Mouse (Mus musculus): ENCODE data around the gene Ormdl2.
A peak's percentile ranks its signal among the peaks of the same experiment; 100 is the strongest.

The Ormdl2 gene

DNA sequence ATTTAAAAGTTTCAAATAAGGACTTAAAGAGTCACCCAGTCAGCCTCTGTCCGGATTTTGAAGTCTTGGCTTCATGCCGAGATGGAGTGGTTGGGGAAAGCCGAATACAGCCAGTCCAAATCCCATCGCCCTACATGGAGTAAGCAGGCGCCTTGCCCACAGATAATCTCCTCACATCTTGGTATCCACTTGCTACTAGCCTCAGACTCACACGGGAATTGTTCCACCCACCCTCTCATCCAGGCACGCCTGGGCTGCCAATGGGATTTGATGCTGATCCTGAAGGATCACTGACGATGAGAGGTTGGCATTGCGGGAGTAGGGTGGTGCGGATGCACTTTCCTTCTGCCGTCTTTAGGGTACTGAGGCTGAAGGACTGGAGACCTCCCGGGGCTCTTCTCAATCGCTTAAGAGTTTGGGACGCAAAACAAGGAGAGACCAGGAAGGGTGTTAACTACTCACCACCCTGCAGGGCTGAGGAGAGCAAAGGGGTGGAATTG, 17.6 kb downstream of the Ormdl2 start, which contains the start of gene Dnajc14:
Gene Dnajc14, plus strand, starts transcription at position 292 of the 500 bp plus-strand sequence.
- DNase-seq (ENCODE audit: low read depth, low spot score) = peak; percentile 87

GRCm38 (mm10) chr10:128803361-128803760, 18.1 kb downstream of the Ormdl2 start:
- no peak for DNase-seq (ENCODE audit: low read depth, low spot score)

DNA sequence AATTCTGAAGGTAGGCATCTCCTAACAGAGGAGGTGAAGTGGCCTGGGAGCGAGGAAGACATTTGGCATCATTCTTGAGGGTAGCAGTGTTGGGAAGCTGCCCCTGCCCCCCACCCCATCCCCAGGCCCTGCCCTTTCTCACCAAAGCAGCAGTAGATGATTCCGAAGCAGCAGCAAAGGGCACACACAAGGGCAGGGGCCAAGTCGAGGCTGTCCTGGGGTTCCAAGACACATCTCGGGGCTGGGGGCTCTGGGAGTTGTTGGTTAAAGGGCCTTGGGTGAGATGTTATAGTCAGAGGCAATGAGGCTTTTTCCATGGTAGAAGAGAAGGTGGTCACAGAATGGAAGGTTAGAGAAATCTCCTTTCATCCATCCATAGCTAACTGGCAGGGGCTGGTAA, 18.5 kb downstream of the Ormdl2 start:
- no peak for DNase-seq (ENCODE audit: low read depth, low spot score)

GRCm38 (mm10) chr10:128801981-128802495, 19.4 kb downstream of the Ormdl2 start:
- no peak for DNase-seq (ENCODE audit: low read depth, low spot score)

GRCm38 (mm10) chr10:128798676-128799075, 22.8 kb downstream of the Ormdl2 start:
- DNase-seq (ENCODE audit: low read depth, low spot score) = no peak

- DNase-seq (ENCODE audit: low read depth, low spot score) = peak; percentile 82
Measured at GRCm38 (mm10) chr10:128795581-128795980, 25.9 kb downstream of the Ormdl2 start.

DNA sequence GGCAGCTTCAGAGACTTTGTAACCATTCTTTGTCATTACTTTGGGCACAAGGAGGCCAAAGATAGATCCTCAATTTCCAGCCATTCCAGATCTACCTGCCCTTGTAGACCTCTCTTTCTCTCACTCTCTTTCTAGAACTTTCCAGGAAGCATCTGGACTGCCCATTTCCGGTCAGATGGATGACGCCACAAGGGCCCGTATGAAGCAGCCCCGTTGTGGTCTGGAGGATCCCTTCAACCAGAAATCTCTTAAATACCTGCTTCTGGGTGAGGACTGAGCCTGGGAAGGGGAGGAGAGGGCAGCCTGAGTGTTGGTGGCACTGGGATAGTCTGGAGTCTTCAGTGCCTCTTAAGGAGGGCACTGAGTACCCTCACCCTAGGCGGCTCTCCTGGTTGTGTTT, 27.1 kb downstream of the Ormdl2 start:
- DNase-seq (ENCODE audit: low read depth, low spot score) = no peak

DNA sequence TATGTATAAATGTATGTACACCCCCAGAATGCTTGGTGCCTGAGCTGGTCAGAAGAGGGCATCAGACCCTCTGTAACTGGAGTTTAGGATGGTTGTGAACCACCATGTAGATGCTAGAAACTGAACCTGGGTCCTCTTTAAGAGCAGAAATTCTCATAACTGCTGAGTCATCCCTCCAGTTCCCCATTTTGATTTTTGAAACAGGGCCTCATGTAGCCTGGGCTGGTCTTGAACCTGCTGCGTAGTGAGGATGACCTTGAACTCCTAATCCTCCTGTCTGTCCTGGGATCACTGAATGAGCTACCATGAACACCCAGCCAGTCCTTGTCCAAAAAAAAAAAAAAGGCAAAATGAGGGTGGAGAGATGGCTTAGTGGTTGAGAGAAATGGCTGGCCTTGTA, 28.2 kb downstream of the Ormdl2 start:
- no peak for DNase-seq (ENCODE audit: low read depth, low spot score)

GRCm38 (mm10) chr10:128792041-128792440, 29.4 kb downstream of the Ormdl2 start:
- DNase-seq (ENCODE audit: low read depth, low spot score) = no peak

DNA sequence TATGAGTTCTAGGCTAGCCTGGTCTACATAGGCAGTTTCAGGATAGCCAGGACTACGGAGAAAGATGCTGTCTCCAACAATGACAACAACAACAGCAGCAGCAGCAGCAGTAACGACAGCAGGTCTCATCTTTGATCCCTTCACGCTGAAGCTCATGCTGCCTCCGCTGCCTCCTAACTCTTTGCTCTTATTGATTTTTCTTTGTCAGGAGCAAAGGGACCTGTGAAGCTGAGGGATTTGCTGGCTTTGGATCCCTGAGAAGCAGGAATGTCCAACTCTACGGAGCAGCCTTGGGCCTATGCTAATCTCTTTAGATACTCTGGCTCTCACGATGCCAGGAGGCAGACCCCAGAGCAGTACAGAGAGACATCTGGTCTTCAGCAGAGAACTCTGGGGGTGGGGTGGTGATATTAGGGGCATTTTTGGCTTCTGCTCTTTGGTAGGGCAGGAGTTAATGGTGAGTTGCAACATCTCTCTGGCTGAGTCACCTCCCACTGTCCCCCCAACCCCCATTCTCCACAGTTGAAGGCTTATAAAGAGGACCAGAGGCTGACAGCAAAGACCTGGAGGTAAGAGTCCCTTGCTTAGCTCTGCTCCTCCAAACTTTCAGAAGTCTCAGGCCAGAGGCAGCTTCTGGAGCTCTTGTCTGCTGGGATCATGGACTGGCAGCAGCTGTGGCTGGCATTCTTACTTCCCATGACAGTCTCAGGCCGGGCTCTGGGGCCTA, 30.9 kb downstream of the Ormdl2 start, which contains the start of gene Mmp19:
Gene Mmp19, plus strand, starts transcription at position 513 of the 727 bp plus-strand sequence.
- DNase-seq (ENCODE audit: low read depth, low spot score) = no peak

DNA sequence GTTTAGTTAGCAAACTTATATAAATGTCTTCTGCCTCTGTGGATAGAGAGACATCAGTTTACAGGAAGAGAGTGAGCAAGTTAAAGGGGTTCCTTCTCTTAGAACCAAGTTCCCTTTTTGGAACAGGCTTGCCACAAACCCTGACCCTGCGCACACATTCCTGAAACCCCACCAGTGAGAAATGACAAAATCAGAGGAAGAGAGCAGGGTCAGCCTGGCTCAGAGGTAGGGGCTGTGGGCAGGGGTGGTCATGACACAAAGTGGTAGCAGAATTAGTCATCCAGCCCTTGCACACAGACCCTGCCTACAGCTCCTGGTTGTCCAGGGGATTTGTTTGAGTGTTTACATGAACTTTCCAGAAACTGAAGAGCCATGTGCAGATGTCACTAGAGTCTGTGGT, 41.2 kb downstream of the Ormdl2 start:
- DNase-seq (ENCODE audit: low read depth, low spot score) = no peak

DNA sequence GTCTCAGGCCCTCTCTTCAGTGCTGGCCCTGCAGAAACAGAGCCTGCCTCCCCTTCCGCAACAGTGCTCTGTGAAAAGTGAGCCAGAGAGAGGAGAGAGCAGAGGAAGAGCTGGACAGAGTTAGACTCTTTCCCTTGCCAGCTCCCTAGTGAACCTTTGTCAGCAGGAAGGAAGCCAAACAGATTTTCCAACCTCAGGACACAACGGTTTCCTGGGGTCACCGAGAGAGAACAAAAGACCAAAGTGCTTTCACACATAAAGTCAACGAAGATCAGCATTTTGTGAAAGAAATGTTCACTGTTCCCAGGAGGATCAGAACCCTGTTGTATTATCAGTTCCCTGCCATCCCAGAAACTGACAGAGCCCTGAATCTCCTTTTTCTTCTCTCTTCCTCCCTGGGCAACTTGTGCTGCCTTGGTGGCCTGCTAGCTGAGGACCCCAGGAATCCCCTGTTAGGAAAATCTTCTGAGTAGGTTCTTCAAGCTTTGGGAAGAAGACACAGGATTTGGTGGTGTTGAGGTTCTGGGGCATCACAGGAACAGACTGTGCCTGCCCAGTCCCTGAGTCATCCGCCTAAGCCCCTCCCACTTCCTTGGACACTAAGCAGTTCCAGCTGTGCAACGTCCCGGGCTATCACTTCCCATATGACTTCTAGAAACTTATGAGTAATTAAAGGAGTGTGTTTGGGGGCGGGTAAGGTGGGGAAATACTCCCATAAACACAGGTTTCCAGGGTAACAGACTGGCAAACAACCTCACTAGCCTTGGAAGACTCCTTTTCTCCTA, 42.2 kb downstream of the Ormdl2 start:
- DNase-seq (ENCODE audit: low read depth, low spot score) = peak; percentile 16

- no peak for DNase-seq (ENCODE audit: low read depth, low spot score)
Measured at GRCm38 (mm10) chr10:128778441-128778840, 43.0 kb downstream of the Ormdl2 start.

GRCm38 (mm10) chr10:128773685-128774084, 47.8 kb downstream of the Ormdl2 start:
- DNase-seq (ENCODE audit: low read depth, low spot score) = no peak

DNA sequence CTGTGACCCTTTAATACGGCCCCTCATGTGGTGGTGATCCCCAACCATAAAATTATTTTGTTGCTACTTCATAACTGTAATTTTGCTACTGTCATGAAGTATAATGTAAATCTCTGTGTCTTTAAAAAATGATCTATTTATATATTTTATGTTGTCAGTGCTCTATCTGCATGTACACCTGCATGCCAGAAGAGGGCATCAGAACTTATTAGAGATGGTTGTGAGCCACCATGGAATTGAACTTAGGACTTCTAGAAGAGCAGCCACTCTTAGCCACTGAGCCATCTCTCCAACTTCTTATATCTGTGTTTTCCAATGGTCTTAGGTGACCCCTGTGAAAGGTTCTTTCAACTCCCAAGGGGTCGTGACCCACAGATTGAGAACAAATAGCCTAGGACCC, 48.5 kb downstream of the Ormdl2 start:
- peak; percentile 9 for DNase-seq (ENCODE audit: low read depth, low spot score)

All from brain, adult 2 months (tissue).